Mouse (Mus musculus) ovary, postnatal 14 days (tissue): ENCODE measurements around the gene S100a7a.

Experiments used
- DNase-seq: peaks from one replicate; pipeline ENCODE4 v3.0.0; 2022; ENCODE audit warnings: low spot score

The S100a7a gene

GRCm38 (mm10) chr3:90653717-90654116, at the start of gene S100a7a:
S100a7a (plus strand) TSS chr3:90654017.
- no peak for DNase-seq

GRCm38 (mm10) chr3:90604416-90604815, 49.4 kb upstream of the S100a7a start:
- DNase-seq: peak; percentile 86

- DNase-seq: no peak
Observed at GRCm38 (mm10) chr3:90605049-90605448, 48.8 kb upstream of the S100a7a start.

- no peak for DNase-seq
Observed at GRCm38 (mm10) chr3:90605736-90606135, 48.1 kb upstream of the S100a7a start.

GRCm38 (mm10) chr3:90606185-90606584, 47.6 kb upstream of the S100a7a start:
- DNase-seq: no peak

- DNase-seq: no peak
Observed at GRCm38 (mm10) chr3:90607361-90607760, 46.5 kb upstream of the S100a7a start.

- DNase-seq: no peak
Observed at GRCm38 (mm10) chr3:90608223-90608622, 45.6 kb upstream of the S100a7a start, which contains the start of gene S100a5. S100a5 (plus strand) TSS chr3:90608523.

GRCm38 (mm10) chr3:90609102-90609501, 44.7 kb upstream of the S100a7a start:
- no peak for DNase-seq

GRCm38 (mm10) chr3:90611494-90611893, 42.3 kb upstream of the S100a7a start:
- no peak for DNase-seq

- no peak for DNase-seq
Observed at GRCm38 (mm10) chr3:90612061-90612460, 41.8 kb upstream of the S100a7a start.

GRCm38 (mm10) chr3:90612728-90613291, 41.0 kb upstream of the S100a7a start, which contains the start of gene S100a6:
S100a6 (plus strand) TSS chr3:90612882.
- DNase-seq: peak; percentile 51

- no peak for DNase-seq
Observed at GRCm38 (mm10) chr3:90613461-90614147, 40.2 kb upstream of the S100a7a start.

- DNase-seq: no peak
Observed at GRCm38 (mm10) chr3:90614148-90614530, 39.7 kb upstream of the S100a7a start.

GRCm38 (mm10) chr3:90614611-90615251, 39.1 kb upstream of the S100a7a start:
- DNase-seq: no peak

GRCm38 (mm10) chr3:90615415-90615814, 38.4 kb upstream of the S100a7a start:
- peak; percentile 69 for DNase-seq

- DNase-seq: no peak
Observed at GRCm38 (mm10) chr3:90615911-90616310, 37.9 kb upstream of the S100a7a start.

- DNase-seq: no peak
Observed at GRCm38 (mm10) chr3:90617586-90617985, 36.2 kb upstream of the S100a7a start.

GRCm38 (mm10) chr3:90621552-90621951, 32.3 kb upstream of the S100a7a start:
- DNase-seq: no peak

- DNase-seq: peak; percentile 77
Observed at GRCm38 (mm10) chr3:90623435-90624071, 30.3 kb upstream of the S100a7a start.

- no peak for DNase-seq
Observed at GRCm38 (mm10) chr3:90625496-90625895, 28.3 kb upstream of the S100a7a start.

GRCm38 (mm10) chr3:90626266-90627021, 27.4 kb upstream of the S100a7a start:
- DNase-seq: no peak

GRCm38 (mm10) chr3:90627366-90627765, 26.5 kb upstream of the S100a7a start:
- DNase-seq: no peak
